Comparison of ENCODE assay signal across 8 mouse cellular contexts in the genomic region with DNA sequence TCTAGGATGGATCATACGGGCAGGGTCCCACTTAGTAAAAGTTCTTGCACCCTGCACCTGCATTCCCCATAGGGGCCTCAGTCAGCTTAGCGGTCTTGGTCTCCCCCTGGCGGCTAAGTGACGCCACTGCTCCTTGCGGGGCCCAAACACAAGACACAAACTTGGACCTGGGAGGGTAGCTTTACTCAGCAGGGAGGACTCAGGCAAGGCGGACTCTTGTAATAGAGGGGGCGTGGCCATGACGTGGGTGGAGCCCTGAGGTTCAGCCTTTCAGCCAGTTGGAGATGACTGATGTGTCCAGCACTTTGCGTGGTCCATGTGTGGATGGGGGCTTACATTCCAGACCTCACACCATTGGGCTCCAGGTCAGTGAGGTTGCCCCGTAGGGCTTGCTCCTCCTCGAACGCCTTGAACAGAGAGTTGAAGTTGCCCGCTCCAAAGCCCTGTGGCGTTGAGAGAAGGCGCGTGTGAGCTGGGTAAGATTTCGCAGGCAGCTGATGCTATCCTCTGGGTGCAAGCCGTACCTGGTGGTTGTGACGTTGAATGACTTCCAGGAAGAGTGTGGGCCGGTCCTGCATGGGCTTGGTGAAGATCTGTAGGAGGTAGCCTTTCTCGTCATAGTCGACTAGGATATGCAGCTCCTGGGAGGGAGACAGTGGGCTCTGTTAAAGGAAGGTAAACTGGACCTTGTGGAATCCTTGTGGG. TPM values are rescaled to one million over a fixed set of nuclear protein-coding genes. Genes with fewer than 3 reads are reported as not detected.
DNase-seq lines count a peak whose midpoint lies in the region; ATAC-seq and TF ChIP-seq lines count a peak whose summit lies in the region.

No protein-coding gene starts in this region.

- WGBS in hindbrain, embryonic 12.5 days, result 15% methylated on average over 22 of the region's 22 CpGs

- peak; percentile 99 for TF ChIP-seq CTCF in Patski (IDR thresholded peaks at IDR 0.05)

- peak overlapping the region; percentile 13; the same call in 1 of the 2 replicates for H3K4me3 ChIP-seq in hindbrain, embryonic 12.5 days

- 0 out of 2 replicates have a peak, but pooled peaks cover 8% of the 10 kb centered on the region for H3K4me1 ChIP-seq in hindbrain, embryonic 12.5 days

- in situ Hi-C loops in Patski (cut with MboI; ENCODE audit: low pct_unique_long_range_greater_than_20kb), result loop anchor here (5.0 kb wide), 1 partner anchor 109 kb away; no protein-coding TSS in a partner anchor

- H3K36me3 ChIP-seq in hindbrain, embryonic 12.5 days, result peaks cover 1% of the 10 kb centered on the region

- H3K4me2 ChIP-seq in hindbrain, embryonic 12.5 days (replicated peaks), result peak overlapping the region; percentile 44

- CTCF ChIA-PET in Patski (lab: Charles Lee), result interaction anchor here (0.8 to 6.1 kb wide), 10 partner anchors 17 to 202 kb away, joined by 3 to 40 read pairs (median 8); no protein-coding TSS in a partner anchor

- POLR2A ChIA-PET in Patski (lab: Charles Lee), result interaction anchor here (1.1 kb wide), 1 partner anchor 39 kb away, joined by 3 read pairs; no protein-coding TSS in a partner anchor

- H3K9me3 ChIP-seq in hindbrain, embryonic 12.5 days (replicated peaks), result no peaks in the 10 kb centered on the region

- no peak for DNase-seq in Patski (ENCODE audit: low read depth, low spot score)
- peak; percentile 89 to 90 for DNase-seq in cerebellum, postnatal 14 days
- peak; percentile 69 to 81 for DNase-seq in frontal cortex, postnatal 14 days (ENCODE audit: low spot score in 2 of 2)
- peak; percentile 75 to 78 for DNase-seq in layer of hippocampus, postnatal 14 days (ENCODE audit: low spot score in 2 of 2)
- peak; percentile 87 for DNase-seq in lung, postnatal 14 days
- peak; percentile 40 for DNase-seq in retina, adult 2 months (ENCODE audit: low read depth, low spot score)
- DNase-seq in thymus, postnatal 36 days, result peak; percentile 85 to 86

- H3K27me3 ChIP-seq in Patski, result peaks cover 7% of the 10 kb centered on the region
- H3K27me3 ChIP-seq in hindbrain, embryonic 12.5 days, result no peaks in the 10 kb centered on the region

- no peak overlapping the region for H3K27ac ChIP-seq in hindbrain, embryonic 12.5 days

- no peak overlapping the region for H3K9ac ChIP-seq in hindbrain, embryonic 12.5 days

- peak; percentile 60 for ATAC-seq in Patski
- peak; percentile 73 for ATAC-seq in hindbrain, embryonic 12.5 days (ENCODE audit: low FRiP score)

RNA-seq across cellular contexts. Expression of a gene that starts 2.6 kb away (rescaled TPM):
- 59.3 TPM for polyA plus RNA-seq in Patski (2021)
- polyA plus RNA-seq in hindbrain, embryonic 12.5 days (2016; fragmentation: Nextera tagmentation; extraction: Ambion mirVana), result 70.2 and 74.6 TPM in 2 replicates
- 10 to 100 TPM; 30.9 to 42.8 TPM for total RNA-seq in layer of hippocampus, postnatal 14 days (2021)

RNA-seq across cellular contexts. Expression of a gene that starts 10.7 kb away (rescaled TPM):
- not detected for polyA plus RNA-seq in Patski (2021)
- not detected in 2 replicates for polyA plus RNA-seq in hindbrain, embryonic 12.5 days (2016; fragmentation: Nextera tagmentation; extraction: Ambion mirVana)
- not detected for total RNA-seq in layer of hippocampus, postnatal 14 days (2021)

RNA-seq across cellular contexts. Expression of a gene that starts 29.8 kb away (rescaled TPM):
- 8.1 TPM for polyA plus RNA-seq in Patski (2021)
- polyA plus RNA-seq in hindbrain, embryonic 12.5 days (2016; fragmentation: Nextera tagmentation; extraction: Ambion mirVana), result 13.8 and 14.3 TPM in 2 replicates
- total RNA-seq in layer of hippocampus, postnatal 14 days (2021), result 10 to 100 TPM; 31.1 to 31.2 TPM

RNA-seq across cellular contexts. Expression of a gene that starts 39.3 kb away (rescaled TPM):
- polyA plus RNA-seq in Patski (2021), result 0.33 TPM
- polyA plus RNA-seq in hindbrain, embryonic 12.5 days (2016; fragmentation: Nextera tagmentation; extraction: Ambion mirVana), result 2.6 and 2.8 TPM in 2 replicates
- 10 to 100 TPM; 42.3 to 42.9 TPM for total RNA-seq in layer of hippocampus, postnatal 14 days (2021)
